Mouse (Mus musculus) midbrain, embryonic 11.5 days (tissue): Measurements from ENCODE around the gene Trim50. TPM values are rescaled to one million over a fixed set of nuclear protein-coding genes. Genes with fewer than 3 reads are reported as not detected.

Source experiments
- ATAC-seq: fragments of 200-750 bp; cut with Nextera tagmentation; 2 replicates; pipeline ENCODE4 v1.8.0; 2017; ENCODE audit warnings: moderate TSS enrichment, moderate library complexity; ENCODE audit not compliant: low FRiP score
- DNase-seq: peaks from one replicate; pipeline ENCODE4 v3.0.0; 2015; ENCODE audit warnings: low spot score; ENCODE audit errors: missing footprints
- H3K27ac ChIP-seq: fragments of 300-500 bp; sonication (generic); 2 replicates; pipeline ENCODE4 v1.5.1; 2014; ENCODE audit warnings: low read depth, low read length
- H3K27me3 ChIP-seq: fragments of 300-500 bp; sonication (generic); 2 replicates; pipeline ENCODE4 v1.6.1; 2014; ENCODE audit warnings: mild to moderate bottlenecking, low read length, moderate library complexity, mixed read lengths; ENCODE audit not compliant: control insufficient read depth, insufficient read depth
- H3K36me3 ChIP-seq: fragments of 300-500 bp; sonication (generic); 2 replicates; pipeline ENCODE4 v1.6.1; 2014; ENCODE audit warnings: mild to moderate bottlenecking, low read length, moderate library complexity, mixed read lengths; ENCODE audit not compliant: control insufficient read depth, insufficient read depth
- H3K4me1 ChIP-seq: fragments of 300-500 bp; sonication (generic); 2 replicates; pipeline ENCODE4 v1.6.1; 2014; ENCODE audit warnings: low read length; ENCODE audit not compliant: control insufficient read depth, insufficient read depth
- H3K4me2 ChIP-seq: fragments of 300-500 bp; sonication (generic); 2 replicates; pipeline ENCODE4 v1.6.1; 2014; ENCODE audit warnings: mild to moderate bottlenecking, moderate library complexity
- H3K4me3 ChIP-seq: fragments of 300-500 bp; sonication (generic); 2 replicates; pipeline ENCODE4 v1.5.1; 2014; ENCODE audit warnings: low read depth, low read length
- H3K9ac ChIP-seq: fragments of 300-500 bp; sonication (generic); 2 replicates; pipeline ENCODE4 v1.6.1; 2014; ENCODE audit warnings: low read length
- H3K9me3 ChIP-seq: fragments of 300-500 bp; sonication (generic); 2 replicates; pipeline ENCODE4 v1.6.1; 2016; ENCODE audit warnings: low read length; ENCODE audit not compliant: control insufficient read depth
- WGBS: fragments of 180-500 bp; shearing (Covaris S2); extraction: QIAGEN DNeasy Blood & Tissue Kit; methylation state at CpG from one replicate; pipeline ENCODE4 v1.1.7; 2014; 5-methylcytosine and 5-hydroxymethylcytosine counted together
- polyA plus RNA-seq: library from polyadenylated mRNA; unstranded; fragments of >200 nt; fragmentation: Nextera tagmentation; extraction: Ambion mirVana; gene quantifications from 2 replicates; pipeline ENCODE4 v1.2.1, GENCODE M21; 2014

Trim50 gene
- polyA plus RNA-seq = not detected in 2 replicates

- 65% methylated on average over 9 of the region's 9 CpGs for WGBS
- Histone ChIP-seq H3K27me3 (no peaks in the 10 kb centered on the region), H3K27ac (no peak within 1 kb of the TSS), H3K9me3 (no peaks in the 10 kb centered on the region), H3K4me3 (no peak within 1 kb of the TSS), H3K9ac (no peak within 1 kb of the TSS), H3K36me3 (no peaks in the 10 kb centered on the region), H3K4me1 (no peaks in the 10 kb centered on the region), H3K4me2 (no peak within 1 kb of the TSS)
- DNase-seq = no peak
- no peak for ATAC-seq
These were observed at the start of gene Trim50 for GRCm38 (mm10) chr5:135352995-135353394. TSS of gene Trim50 (plus strand) at chr5:135353295.

GRCm38 (mm10) chr5:135306321-135306965, 46.7 kb upstream of the Trim50 start:
- WGBS = 46% methylated on average over 10 of the region's 10 CpGs
- Histone ChIP-seq H3K9me3 (no peaks in the 10 kb centered on the region), H3K36me3 (no peaks in the 10 kb centered on the region), H3K9ac (no peak overlapping the region), H3K4me3 (no peak overlapping the region), H3K4me2 (no peak overlapping the region), H3K27me3 (no peaks in the 10 kb centered on the region), H3K4me1 (no peaks in the 10 kb centered on the region), H3K27ac (no peak overlapping the region)
- ATAC-seq = no peak
- no peak for DNase-seq

- Histone ChIP-seq H3K9me3 (no peaks in the 10 kb centered on the region), H3K4me2 (no peak overlapping the region), H3K4me3 (no peak overlapping the region), H3K27ac (no peak overlapping the region), H3K9ac (no peak overlapping the region), H3K27me3 (no peaks in the 10 kb centered on the region), H3K36me3 (no peaks in the 10 kb centered on the region), H3K4me1 (no peaks in the 10 kb centered on the region)
- no peak for DNase-seq
- ATAC-seq = no peak
- 85% methylated on average over 3 of the region's 3 CpGs for WGBS
These were observed 36.9 kb upstream of the Trim50 start for GRCm38 (mm10) chr5:135316177-135316576.

GRCm38 (mm10) chr5:135319856-135320255, 33.2 kb upstream of the Trim50 start:
- 55% methylated on average over 2 of the region's 2 CpGs for WGBS
- Histone ChIP-seq H3K27ac (no peak overlapping the region), H3K27me3 (no peaks in the 10 kb centered on the region), H3K4me2 (no peak overlapping the region), H3K4me1 (no peaks in the 10 kb centered on the region), H3K9ac (no peak overlapping the region), H3K9me3 (no peaks in the 10 kb centered on the region), H3K4me3 (no peak overlapping the region), H3K36me3 (no peaks in the 10 kb centered on the region)
- ATAC-seq (no peak), DNase-seq (no peak)

GRCm38 (mm10) chr5:135322197-135322596, 30.9 kb upstream of the Trim50 start:
- Histone ChIP-seq H3K27me3 (no peaks in the 10 kb centered on the region), H3K4me1 (no peaks in the 10 kb centered on the region), H3K9me3 (no peaks in the 10 kb centered on the region), H3K4me2 (no peak overlapping the region), H3K4me3 (no peak overlapping the region), H3K9ac (no peak overlapping the region), H3K36me3 (no peaks in the 10 kb centered on the region), H3K27ac (no peak overlapping the region)
- ATAC-seq = no peak
- DNase-seq = no peak
- WGBS = 79% methylated on average over 1 of the region's 1 CpGs

- no peak for ATAC-seq
- no peak overlapping the region for H3K4me3 ChIP-seq
- no peaks in the 10 kb centered on the region for H3K4me1 ChIP-seq
- 9% methylated on average over 3 of the region's 3 CpGs for WGBS
- no peak overlapping the region for H3K9ac ChIP-seq
- H3K9me3 ChIP-seq = no peaks in the 10 kb centered on the region
- H3K4me2 ChIP-seq = no peak overlapping the region
- no peak overlapping the region for H3K27ac ChIP-seq
- DNase-seq = no peak
- no peaks in the 10 kb centered on the region for H3K36me3 ChIP-seq
- H3K27me3 ChIP-seq = no peaks in the 10 kb centered on the region
These were observed 26.9 kb upstream of the Trim50 start for GRCm38 (mm10) chr5:135326121-135326659.

- H3K9me3 ChIP-seq = no peaks in the 10 kb centered on the region
- H3K9ac ChIP-seq = no peak overlapping the region
- DNase-seq (no peak), ATAC-seq (no peak)
- H3K27me3 ChIP-seq = no peaks in the 10 kb centered on the region
- no peak overlapping the region for H3K4me3 ChIP-seq
- H3K4me2 ChIP-seq = no peak overlapping the region
- H3K36me3 ChIP-seq = no peaks in the 10 kb centered on the region
- WGBS = 86% methylated on average over 4 of the region's 4 CpGs
- H3K27ac ChIP-seq = no peak overlapping the region
- H3K4me1 ChIP-seq = no peaks in the 10 kb centered on the region
These were observed 23.6 kb upstream of the Trim50 start for GRCm38 (mm10) chr5:135329471-135329870.

- H3K27ac ChIP-seq = no peak overlapping the region
- no peaks in the 10 kb centered on the region for H3K36me3 ChIP-seq
- H3K9me3 ChIP-seq = no peaks in the 10 kb centered on the region
- whole genome bisulfite sequencing = 86% methylated on average over 5 of the region's 5 CpGs
- ATAC-seq (no peak), DNase-seq (no peak)
- no peak overlapping the region for H3K4me3 ChIP-seq
- H3K4me2 ChIP-seq = no peak overlapping the region
- no peaks in the 10 kb centered on the region for H3K4me1 ChIP-seq
- H3K9ac ChIP-seq = no peak overlapping the region
- no peaks in the 10 kb centered on the region for H3K27me3 ChIP-seq
These were observed 22.9 kb upstream of the Trim50 start for GRCm38 (mm10) chr5:135330201-135330600.

GRCm38 (mm10) chr5:135331161-135331560, 21.9 kb upstream of the Trim50 start:
- Histone ChIP-seq H3K9ac (no peak overlapping the region), H3K9me3 (no peaks in the 10 kb centered on the region), H3K36me3 (no peaks in the 10 kb centered on the region), H3K4me3 (no peak overlapping the region), H3K27me3 (no peaks in the 10 kb centered on the region), H3K4me2 (no peak overlapping the region), H3K4me1 (no peaks in the 10 kb centered on the region), H3K27ac (no peak overlapping the region)
- DNase-seq (no peak), ATAC-seq (no peak)
- 86% methylated on average over 6 of the region's 6 CpGs for WGBS
